8 mouse cellular contexts compared by ENCODE assay signal in genomic region chr11:78116146-78116410, GRCm38 (mm10). TPM values are rescaled to one million over a fixed set of nuclear protein-coding genes. Genes with fewer than 3 reads are reported as not detected.
DNase-seq lines count a peak whose midpoint lies in the region; ATAC-seq and TF ChIP-seq lines count a peak whose summit lies in the region.

No protein-coding gene starts in this region.

- no peak for ATAC-seq in heart, embryonic 14.5 days (ENCODE audit: insufficient number of reproducible peaks, insufficient read depth, low FRiP score, low read depth)
- ATAC-seq in hindbrain, embryonic 13.5 days (ENCODE audit: low FRiP score), result no peak
- no peak for ATAC-seq in midbrain, embryonic 14.5 days (ENCODE audit: low FRiP score, low TSS enrichment)

- H3K9me3 ChIP-seq in heart, embryonic 14.5 days (ENCODE audit: control insufficient read depth, low read length), result no peaks in the 10 kb centered on the region
- no peaks in the 10 kb centered on the region for H3K9me3 ChIP-seq in hindbrain, embryonic 13.5 days
- no peaks in the 10 kb centered on the region for H3K9me3 ChIP-seq in midbrain, embryonic 14.5 days (ENCODE audit: control insufficient read depth, low read length)

- DNase-seq in heart, adult 11 months, result no peak
- DNase-seq in MN1 (ENCODE audit: low spot score), result peak; percentile 27
- no peak for DNase-seq in midbrain, embryonic 14.5 days
- no peak for DNase-seq in left cerebral cortex, postnatal 25 days (ENCODE audit: low spot score in 2 of 2)
- DNase-seq in thymus, adult 2 months, result no peak
- no peak for DNase-seq in urinary bladder, adult 2 months (ENCODE audit: low spot score)

- 15% methylated on average over 5 of the region's 5 CpGs for WGBS in heart, embryonic 14.5 days
- 11% methylated on average over 5 of the region's 5 CpGs for WGBS in hindbrain, embryonic 13.5 days
- 3% methylated on average over 5 of the region's 5 CpGs for WGBS in midbrain, embryonic 14.5 days
- WGBS in thymus, adult 2 months, result 17% methylated on average over 5 of the region's 5 CpGs

- TF ChIP-seq CTCF in thymus, adult 2 months (IDR thresholded peaks at IDR 0.05; ENCODE audit: borderline replicate concordance, control insufficient read depth, extremely low read depth, insufficient read depth, low read length, poor library complexity), result no peak

- intact Hi-C loops in left cerebral cortex, postnatal 25 days (cut with DNase I), result no loop called here

- H3K36me3 ChIP-seq in heart, embryonic 14.5 days (ENCODE audit: control insufficient read depth, insufficient read depth, low read length), result no peaks in the 10 kb centered on the region
- no peaks in the 10 kb centered on the region for H3K36me3 ChIP-seq in hindbrain, embryonic 13.5 days
- H3K36me3 ChIP-seq in midbrain, embryonic 14.5 days (ENCODE audit: control insufficient read depth, insufficient read depth, low read length), result no peaks in the 10 kb centered on the region
- no peaks in the 10 kb centered on the region for H3K36me3 ChIP-seq in thymus, adult 2 months (ENCODE audit: control insufficient read depth, insufficient read depth, low read length)

- H3K4me1 ChIP-seq in heart, embryonic 14.5 days (ENCODE audit: control insufficient read depth in 2 of 2, insufficient read depth in 2 of 2, low read length in 2 of 2), result peaks cover 2 to 44% of the 10 kb centered on the region in 2 experiments; a peak in 3 of 4 replicates
- peaks cover 72% of the 10 kb centered on the region for H3K4me1 ChIP-seq in hindbrain, embryonic 13.5 days (replicated peaks)
- H3K4me1 ChIP-seq in midbrain, embryonic 14.5 days (ENCODE audit: control insufficient read depth, insufficient read depth, low read length), result peaks cover 33% of the 10 kb centered on the region
- H3K4me1 ChIP-seq in thymus, adult 2 months (replicated peaks; ENCODE audit: control insufficient read depth, insufficient read depth, low read length), result peaks cover 9% of the 10 kb centered on the region

- H3K4me2 ChIP-seq in heart, embryonic 14.5 days (ENCODE audit: low read length), result peak overlapping the region; percentile 82
- peak overlapping the region; percentile 77 for H3K4me2 ChIP-seq in hindbrain, embryonic 13.5 days
- peak overlapping the region; percentile 66 for H3K4me2 ChIP-seq in midbrain, embryonic 14.5 days (ENCODE audit: low read length)

- peak overlapping the region in 1 of 2 experiments; percentile 71; a peak in 1 of 4 replicates for H3K27ac ChIP-seq in heart, embryonic 14.5 days (replicated peaks in 1 of 2; ENCODE audit: control insufficient read depth in 1 of 2, insufficient read depth in 1 of 2, low read depth in 2 of 2, low read length in 2 of 2)
- peak overlapping the region; percentile 97 for H3K27ac ChIP-seq in hindbrain, embryonic 13.5 days
- H3K27ac ChIP-seq in midbrain, embryonic 14.5 days (replicated peaks; ENCODE audit: low read depth, low read length), result peak overlapping the region; percentile 94
- no peak overlapping the region for H3K27ac ChIP-seq in thymus, adult 2 months (ENCODE audit: control insufficient read depth, insufficient read depth, low read length)

- peak overlapping the region; percentile 54 to 74 for H3K4me3 ChIP-seq in heart, embryonic 14.5 days (ENCODE audit: control insufficient read depth in 1 of 2, insufficient read depth in 1 of 2, low read depth in 1 of 2, low read length in 2 of 2)
- H3K4me3 ChIP-seq in hindbrain, embryonic 13.5 days, result peak overlapping the region; percentile 76
- peak overlapping the region; percentile 78 for H3K4me3 ChIP-seq in midbrain, embryonic 14.5 days (replicated peaks; ENCODE audit: low read depth, low read length)
- no peak overlapping the region; the same call in 1 of the 2 replicates for H3K4me3 ChIP-seq in thymus, adult 2 months (ENCODE audit: control insufficient read depth, insufficient read depth, low read length)

- H3K27me3 ChIP-seq in heart, embryonic 14.5 days (ENCODE audit: control insufficient read depth, insufficient read depth, low read length), result no peaks in the 10 kb centered on the region
- no peaks in the 10 kb centered on the region for H3K27me3 ChIP-seq in hindbrain, embryonic 13.5 days
- H3K27me3 ChIP-seq in midbrain, embryonic 14.5 days (ENCODE audit: control insufficient read depth, insufficient read depth, low read length), result no peaks in the 10 kb centered on the region
- H3K27me3 ChIP-seq in thymus, adult 2 months (ENCODE audit: control insufficient read depth, insufficient read depth, low read length), result no peaks in the 10 kb centered on the region

- H3K9ac ChIP-seq in heart, embryonic 14.5 days (ENCODE audit: low read length), result peak overlapping the region; percentile 76
- H3K9ac ChIP-seq in hindbrain, embryonic 13.5 days, result peak overlapping the region; percentile 89
- peak overlapping the region; percentile 69 for H3K9ac ChIP-seq in midbrain, embryonic 14.5 days (replicated peaks; ENCODE audit: low read length)

- no peak for TF ChIP-seq POLR2A in thymus, adult 2 months (IDR thresholded peaks at IDR 0.05; ENCODE audit: control insufficient read depth, extremely low read depth, insufficient read depth, low read length, poor library complexity)

RNA-seq across cellular contexts. Expression of gene Fam222b, which starts 21.6 kb away (rescaled TPM):
- polyA plus RNA-seq in heart, embryonic 14.5 days (2014; fragmentation: Nextera tagmentation; extraction: Ambion mirVana), result 17.0 and 19.4 TPM in 2 replicates
- polyA plus RNA-seq in hindbrain, embryonic 13.5 days (2015; fragmentation: Nextera tagmentation; extraction: Ambion mirVana), result 28.2 and 31.4 TPM in 2 replicates
- polyA plus RNA-seq in midbrain, embryonic 14.5 days (2014; fragmentation: Nextera tagmentation; extraction: Ambion mirVana), result 29.3 and 30.4 TPM in 2 replicates
- 10 to 100 TPM; 28.2 to 29.6 TPM for total RNA-seq in left cerebral cortex, postnatal 25 days (2021)
- polyA plus RNA-seq in thymus, adult 2 months (2012; rRNA removed), result 17.6 and 18.9 TPM in 2 replicates
- polyA plus RNA-seq in urinary bladder, adult 2 months (2012; rRNA removed), result 6.1 and 10.1 TPM in 2 replicates

RNA-seq across cellular contexts. Expression of gene Eral1, which starts 35.9 kb away (rescaled TPM):
- 23.9 and 25.7 TPM in 2 replicates for polyA plus RNA-seq in heart, embryonic 14.5 days (2014; fragmentation: Nextera tagmentation; extraction: Ambion mirVana)
- polyA plus RNA-seq in hindbrain, embryonic 13.5 days (2015; fragmentation: Nextera tagmentation; extraction: Ambion mirVana), result 31.5 and 32.0 TPM in 2 replicates
- 33.2 and 35.8 TPM in 2 replicates for polyA plus RNA-seq in midbrain, embryonic 14.5 days (2014; fragmentation: Nextera tagmentation; extraction: Ambion mirVana)
- 10 to 100 TPM; 18.7 to 20.3 TPM for total RNA-seq in left cerebral cortex, postnatal 25 days (2021)
- 41.7 and 45.7 TPM in 2 replicates for polyA plus RNA-seq in thymus, adult 2 months (2012; rRNA removed)
- 23.0 and 28.0 TPM in 2 replicates for polyA plus RNA-seq in urinary bladder, adult 2 months (2012; rRNA removed)

RNA-seq across cellular contexts. Expression of gene Traf4, which starts 49.3 kb away (rescaled TPM):
- polyA plus RNA-seq in heart, embryonic 14.5 days (2014; fragmentation: Nextera tagmentation; extraction: Ambion mirVana), result 18.5 and 25.6 TPM in 2 replicates
- 125 and 127 TPM in 2 replicates for polyA plus RNA-seq in hindbrain, embryonic 13.5 days (2015; fragmentation: Nextera tagmentation; extraction: Ambion mirVana)
- polyA plus RNA-seq in midbrain, embryonic 14.5 days (2014; fragmentation: Nextera tagmentation; extraction: Ambion mirVana), result 68.4 and 103 TPM in 2 replicates
- total RNA-seq in left cerebral cortex, postnatal 25 days (2021), result 10 to 100 TPM; 11.3 to 12.5 TPM
- polyA plus RNA-seq in thymus, adult 2 months (2012; rRNA removed), result 275 TPM in 2 replicates
- 20.4 and 26.1 TPM in 2 replicates for polyA plus RNA-seq in urinary bladder, adult 2 months (2012; rRNA removed)
